ENCODE assay signal across 8 mouse cellular contexts in the genomic region with DNA sequence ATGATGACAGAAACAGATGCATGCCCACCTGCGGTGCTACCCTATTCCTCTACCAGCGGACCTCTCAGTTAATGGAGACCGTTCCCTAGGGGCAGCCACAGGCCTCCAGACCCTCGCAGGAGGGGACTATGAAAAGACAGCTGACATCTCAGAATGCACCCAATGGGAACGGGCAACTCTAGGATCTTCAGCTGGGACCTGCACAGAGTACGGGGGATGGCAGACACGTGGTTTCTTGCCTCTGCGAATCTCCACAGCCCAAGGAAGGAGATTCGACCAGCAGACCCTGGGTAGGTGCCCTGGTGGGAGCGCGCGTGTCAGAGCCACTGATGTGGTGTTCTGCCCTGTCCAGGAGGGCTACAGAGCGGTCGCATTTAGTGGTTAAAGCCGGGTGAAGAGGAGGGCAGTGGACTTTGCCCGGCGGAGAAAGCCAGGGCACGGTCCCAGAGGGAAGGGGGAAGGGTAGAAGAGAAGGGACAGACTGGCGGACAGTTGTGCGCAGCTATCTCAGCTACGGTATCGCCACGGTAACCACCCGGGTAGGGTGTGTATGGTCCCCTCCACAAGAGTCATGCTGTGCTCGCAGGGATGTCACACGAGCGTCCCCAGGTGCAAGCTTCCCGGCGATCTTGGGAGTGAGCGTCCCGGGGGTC. TPM values are rescaled to one million over a fixed set of nuclear protein-coding genes. Genes with fewer than 3 reads are reported as not detected.
DNase-seq lines count a peak whose midpoint lies in the region; ATAC-seq and TF ChIP-seq lines count a peak whose summit lies in the region.

No protein-coding gene starts in this region.

- intact Hi-C loops in heart, postnatal 36 days (cut with DNase I), result no loop called here

- no peak for TF ChIP-seq EP300 in liver, embryonic 14.5 days (IDR thresholded peaks at IDR 0.05; ENCODE audit: low read depth)

- WGBS in heart, embryonic 13.5 days, result under 1% methylated on average over 31 of the region's 31 CpGs
- WGBS in hindbrain, postnatal 0 days, result 2% methylated on average over 31 of the region's 31 CpGs
- WGBS in liver, embryonic 14.5 days (ENCODE audit: insufficient replicate concordance), result 2% methylated on average over 31 of the region's 31 CpGs
- under 1% methylated on average over 31 of the region's 31 CpGs for WGBS in stomach, embryonic 15.5 days

- peaks cover 15% of the 10 kb centered on the region for H3K4me1 ChIP-seq in heart, embryonic 13.5 days
- H3K4me1 ChIP-seq in hindbrain, postnatal 0 days (ENCODE audit: insufficient read depth, low read length), result peaks cover 13% of the 10 kb centered on the region; the same call in 1 of the 2 replicates
- no peaks in the 10 kb centered on the region for H3K4me1 ChIP-seq in liver, embryonic 14.5 days (replicated peaks; ENCODE audit: control insufficient read depth in 2 of 2, insufficient read depth in 2 of 2, low read length in 1 of 2)
- peaks cover 19% of the 10 kb centered on the region; the same call in 1 of the 2 replicates for H3K4me1 ChIP-seq in stomach, embryonic 15.5 days

- ATAC-seq in heart, embryonic 13.5 days (ENCODE audit: extremely low read depth, insufficient number of reproducible peaks, low FRiP score, low TSS enrichment), result no peak
- peak; percentile 44 for ATAC-seq in hindbrain, postnatal 0 days
- 0 out of 2 replicates have a peak, but pooled peaks have one; percentile 18 for ATAC-seq in liver, embryonic 14.5 days (ENCODE audit: insufficient read depth)
- peak; percentile 59 for ATAC-seq in stomach, embryonic 15.5 days (ENCODE audit: insufficient read depth, low FRiP score, low read depth)

- H3K27me3 ChIP-seq in heart, embryonic 13.5 days (replicated peaks), result peaks cover 77% of the 10 kb centered on the region
- peaks cover 28% of the 10 kb centered on the region for H3K27me3 ChIP-seq in hindbrain, postnatal 0 days (ENCODE audit: insufficient read depth, low read length)
- H3K27me3 ChIP-seq in liver, embryonic 14.5 days (ENCODE audit: control insufficient read depth, insufficient read depth, low read length), result peaks cover 49% of the 10 kb centered on the region
- H3K27me3 ChIP-seq in stomach, embryonic 15.5 days (replicated peaks), result peaks cover 42% of the 10 kb centered on the region

- peak overlapping the region; percentile 53 for H3K4me3 ChIP-seq in heart, embryonic 13.5 days
- H3K4me3 ChIP-seq in hindbrain, postnatal 0 days (ENCODE audit: low read length), result peak overlapping the region; percentile 44
- peak overlapping the region; percentile 16 to 44 for H3K4me3 ChIP-seq in liver, embryonic 14.5 days (ENCODE audit: insufficient read depth in 1 of 2, low read depth in 2 of 2, low read length in 2 of 2)
- peak overlapping the region; percentile 57 for H3K4me3 ChIP-seq in stomach, embryonic 15.5 days (replicated peaks)

- no peaks in the 10 kb centered on the region for H3K36me3 ChIP-seq in heart, embryonic 13.5 days
- no peaks in the 10 kb centered on the region for H3K36me3 ChIP-seq in hindbrain, postnatal 0 days (ENCODE audit: insufficient read depth, low read length)
- no peaks in the 10 kb centered on the region for H3K36me3 ChIP-seq in liver, embryonic 14.5 days (replicated peaks; ENCODE audit: control insufficient read depth, insufficient read depth, low read depth)
- no peaks in the 10 kb centered on the region for H3K36me3 ChIP-seq in stomach, embryonic 15.5 days

- no peaks in the 10 kb centered on the region for H3K9me3 ChIP-seq in heart, embryonic 13.5 days
- H3K9me3 ChIP-seq in hindbrain, postnatal 0 days (ENCODE audit: low read length), result no peaks in the 10 kb centered on the region
- no peaks in the 10 kb centered on the region for H3K9me3 ChIP-seq in liver, embryonic 14.5 days (ENCODE audit: control insufficient read depth, low read length)
- no peaks in the 10 kb centered on the region for H3K9me3 ChIP-seq in stomach, embryonic 15.5 days

- DNase-seq in heart, postnatal 36 days, result no peak
- DNase-seq in embryo, embryonic 9.5 days (ENCODE audit: extremely low spot score), result peak; percentile 33
- DNase-seq in hindbrain, postnatal 0 days (ENCODE audit: low spot score), result peak; percentile 26
- no peak for DNase-seq in liver, embryonic 14.5 days (ENCODE audit: low read depth in 3 of 3, low spot score in 3 of 3)
- DNase-seq in gastrocnemius, postnatal 4 days (ENCODE audit: low spot score in 2 of 2), result no peak
- DNase-seq in right cerebral cortex, postnatal 25 days, result no peak

- peak overlapping the region; percentile 65 for H3K9ac ChIP-seq in heart, embryonic 13.5 days
- peak overlapping the region; percentile 49; the same call in 1 of the 2 replicates for H3K9ac ChIP-seq in hindbrain, postnatal 0 days (replicated peaks; ENCODE audit: low read length)
- no peak overlapping the region for H3K9ac ChIP-seq in liver, embryonic 14.5 days (replicated peaks)
- peak overlapping the region; percentile 22; the same call in 1 of the 2 replicates for H3K9ac ChIP-seq in stomach, embryonic 15.5 days

- no peak overlapping the region for H3K27ac ChIP-seq in heart, embryonic 13.5 days (replicated peaks)
- H3K27ac ChIP-seq in hindbrain, postnatal 0 days, result peak overlapping the region; percentile 15; the same call in 1 of the 2 replicates
- no peak overlapping the region for H3K27ac ChIP-seq in liver, embryonic 14.5 days
- no peak overlapping the region for H3K27ac ChIP-seq in stomach, embryonic 15.5 days

- TF ChIP-seq CTCF in hindbrain, postnatal 0 days (IDR thresholded peaks at IDR 0.05; ENCODE audit: low read depth), result no peak
- TF ChIP-seq CTCF in liver, embryonic 14.5 days (IDR thresholded peaks at IDR 0.05; ENCODE audit: low read depth), result no peak

- peak overlapping the region; percentile 79 for H3K4me2 ChIP-seq in heart, embryonic 13.5 days
- peak overlapping the region; percentile 67 for H3K4me2 ChIP-seq in hindbrain, postnatal 0 days (ENCODE audit: low read depth, low read length)
- H3K4me2 ChIP-seq in liver, embryonic 14.5 days (ENCODE audit: low read depth), result peak overlapping the region; percentile 61
- peak overlapping the region; percentile 92 for H3K4me2 ChIP-seq in stomach, embryonic 15.5 days

RNA-seq across cellular contexts. Expression of gene Pllp, which starts 0.6 kb away (rescaled TPM):
- 0.23 and 0.55 TPM in 2 replicates for polyA plus RNA-seq in heart, embryonic 13.5 days (2015; fragmentation: Nextera tagmentation; extraction: Ambion mirVana)
- total RNA-seq in heart, postnatal 36 days (2021), result under 1 TPM; 0.31 to 0.38 TPM
- 19.0 and 20.3 TPM in 2 replicates for total RNA-seq in hindbrain, postnatal 0 days (2014; rRNA removed)
- 18.6 and 20.6 TPM in 2 replicates for polyA plus RNA-seq in hindbrain, postnatal 0 days (2015; fragmentation: Nextera tagmentation; extraction: Ambion mirVana)
- polyA plus RNA-seq in liver, embryonic 14.5 days (2012; rRNA removed), result 0.36 and 0.52 TPM in 2 replicates
- polyA plus RNA-seq in liver, embryonic 14.5 days (2014; fragmentation: Nextera tagmentation; extraction: Ambion mirVana), result 0.85 TPM in 2 replicates
- polyA plus RNA-seq in stomach, embryonic 15.5 days (2015; fragmentation: Nextera tagmentation; extraction: Ambion mirVana), result 71.7 and 79.4 TPM in 2 replicates
- 1 to 10 TPM; 7.1 TPM for total RNA-seq in gastrocnemius, postnatal 4 days (2021)

RNA-seq across cellular contexts. Expression of gene Arl2bp, which starts 29.1 kb away (rescaled TPM):
- polyA plus RNA-seq in heart, embryonic 13.5 days (2015; fragmentation: Nextera tagmentation; extraction: Ambion mirVana), result 131 and 135 TPM in 2 replicates
- total RNA-seq in heart, postnatal 36 days (2021), result 10 to 100 TPM; 90.4 to 96.5 TPM
- 134 and 234 TPM in 2 replicates for total RNA-seq in hindbrain, postnatal 0 days (2014; rRNA removed)
- polyA plus RNA-seq in hindbrain, postnatal 0 days (2015; fragmentation: Nextera tagmentation; extraction: Ambion mirVana), result 199 and 208 TPM in 2 replicates
- polyA plus RNA-seq in liver, embryonic 14.5 days (2012; rRNA removed), result 18.2 and 18.6 TPM in 2 replicates
- polyA plus RNA-seq in liver, embryonic 14.5 days (2014; fragmentation: Nextera tagmentation; extraction: Ambion mirVana), result 11.2 and 12.8 TPM in 2 replicates
- 129 and 137 TPM in 2 replicates for polyA plus RNA-seq in stomach, embryonic 15.5 days (2015; fragmentation: Nextera tagmentation; extraction: Ambion mirVana)
- 10 to 100 TPM; 70.9 to 77.7 TPM for total RNA-seq in gastrocnemius, postnatal 4 days (2021)

RNA-seq across cellular contexts. Expression of gene Ccl22, which starts 49.9 kb away (rescaled TPM):
- not detected in 2 replicates for polyA plus RNA-seq in heart, embryonic 13.5 days (2015; fragmentation: Nextera tagmentation; extraction: Ambion mirVana)
- total RNA-seq in heart, postnatal 36 days (2021), result not detected
- total RNA-seq in hindbrain, postnatal 0 days (2014; rRNA removed), result 0.05 TPM in 1 of 2 replicates, not detected in the other
- polyA plus RNA-seq in hindbrain, postnatal 0 days (2015; fragmentation: Nextera tagmentation; extraction: Ambion mirVana), result 0.10 and 0.13 TPM in 2 replicates
- polyA plus RNA-seq in liver, embryonic 14.5 days (2012; rRNA removed), result 0.17 and 0.19 TPM in 2 replicates
- 0.22 and 0.45 TPM in 2 replicates for polyA plus RNA-seq in liver, embryonic 14.5 days (2014; fragmentation: Nextera tagmentation; extraction: Ambion mirVana)
- not detected in 2 replicates for polyA plus RNA-seq in stomach, embryonic 15.5 days (2015; fragmentation: Nextera tagmentation; extraction: Ambion mirVana)
- total RNA-seq in gastrocnemius, postnatal 4 days (2021), result not detected

Comparison
In these comparisons a context has a peak if more than half of its experiments do, and no peak if none do; other contexts are left out.
1. DNase-seq: peak in embryo, embryonic 9.5 days (single experiment) and hindbrain, postnatal 0 days (single experiment); none in heart, postnatal 36 days (0 of 2), liver, embryonic 14.5 days (0 of 3), gastrocnemius, postnatal 4 days (0 of 2) and right cerebral cortex, postnatal 25 days (single experiment).
2. RNA of gene Pllp, which starts 0.6 kb away (polyA plus RNA-seq): 71.7 to 79.4 TPM in stomach, embryonic 15.5 days and 18.6 to 20.6 TPM in hindbrain, postnatal 0 days; 0.36 to 0.85 TPM in liver, embryonic 14.5 days and 0.23 to 0.55 TPM in heart, embryonic 13.5 days; every median in the first group is over 10 times any median in the second.
3. Peak in every context shown above with its lines, with median percentiles within 50 percentile points of each other: H3K4me2 ChIP-seq and H3K4me3 ChIP-seq.